18 mouse cellular contexts compared by ENCODE assay signal in genomic region chr2:160383418-160383817, GRCm38 (mm10). TPM values are rescaled to one million over a fixed set of nuclear protein-coding genes. Genes with fewer than 3 reads are reported as not detected.
"Had no signal": no experiment of that assay in that cellular context is flagged by ENCODE, and none has a peak within 500 bp of the region (broad histone marks: within the 10 kb centered on the region; RNA-seq: fewer than 3 reads in every experiment).

No protein-coding gene starts in this region.

- H3K4me3 ChIP-seq: lung, embryonic 15.5 days; megakaryocyte, embryonic 14.5 days; midbrain, embryonic 13.5 days; midbrain, embryonic 15.5 days; neural tube, embryonic 12.5 days; stomach, embryonic 15.5 days had no signal

- ATAC-seq: lung, postnatal 0 days; midbrain, embryonic 13.5 days; midbrain, embryonic 15.5 days had no signal

- H3K36me3 ChIP-seq: lung, embryonic 15.5 days; midbrain, embryonic 13.5 days; midbrain, embryonic 15.5 days; neural tube, embryonic 12.5 days; stomach, embryonic 15.5 days had no signal

- DNase-seq: lung, adult 2 months; lung, postnatal 14 days; lung, postnatal 36 days; right cerebral cortex, postnatal 14 days; thymus, adult 2 months; thymus, postnatal 25 days; thymus, postnatal 4 days had no signal

- H3K4me2 ChIP-seq: lung, embryonic 15.5 days; midbrain, embryonic 11.5 days; midbrain, embryonic 13.5 days; midbrain, embryonic 15.5 days; neural tube, embryonic 12.5 days; stomach, embryonic 15.5 days had no signal

- H3K27ac ChIP-seq: lung, embryonic 15.5 days; macrophage; midbrain, embryonic 13.5 days; midbrain, embryonic 15.5 days; neural tube, embryonic 12.5 days; stomach, embryonic 15.5 days; stomach, postnatal 0 days had no signal

- H3K4me1 ChIP-seq: lung, embryonic 15.5 days; megakaryocyte, embryonic 14.5 days; neural tube, embryonic 12.5 days; stomach, embryonic 15.5 days had no signal

- H3K9me3 ChIP-seq: lung, embryonic 15.5 days; megakaryocyte, embryonic 14.5 days; midbrain, embryonic 13.5 days; midbrain, embryonic 15.5 days; neural tube, embryonic 12.5 days; stomach, embryonic 15.5 days had no signal

- H3K27me3 ChIP-seq: lung, embryonic 15.5 days; midbrain, embryonic 13.5 days; midbrain, embryonic 15.5 days; stomach, embryonic 15.5 days had no signal

- H3K9ac ChIP-seq: lung, embryonic 15.5 days; midbrain, embryonic 13.5 days; midbrain, embryonic 15.5 days; neural tube, embryonic 12.5 days; stomach, embryonic 15.5 days had no signal

RNA-seq across cellular contexts. Expression of gene Gm826, which starts 49.5 kb away (rescaled TPM):
- polyA plus RNA-seq: midbrain, embryonic 11.5 days; midbrain, embryonic 13.5 days; midbrain, embryonic 15.5 days; neural tube, embryonic 14.5 days; stomach, postnatal 0 days had no signal
